Mouse (Mus musculus) limb, embryonic 15.5 days (tissue): ENCODE measurements at regions not wholly inside any gene's neighbourhood (a gene's known extent, or its start where the extent isn't known, plus 50 kb on each side); places are given as distances from the start of the nearest gene placed in this dataset.

Source experiments
- ATAC-seq: fragments of 200-750 bp; cut with Nextera tagmentation; 2 replicates; pipeline ENCODE4 v1.8.0; 2017; ENCODE audit warnings: low read depth, moderate TSS enrichment; ENCODE audit not compliant: insufficient number of reproducible peaks, low FRiP score, low TSS enrichment
- H3K27ac ChIP-seq: fragments of 300-500 bp; sonication (generic); 2 replicates; pipeline ENCODE4 v1.5.1; 2015; ENCODE audit warnings: moderate library complexity, mild to moderate bottlenecking, inconsistent platforms
- H3K27me3 ChIP-seq: fragments of 300-500 bp; sonication (generic); 2 replicates; pipeline ENCODE4 v1.6.1; 2015; ENCODE audit warnings: inconsistent platforms
- H3K36me3 ChIP-seq: fragments of 300-500 bp; sonication (generic); 2 replicates; pipeline ENCODE4 v1.6.1; 2015; ENCODE audit warnings: inconsistent platforms
- H3K4me1 ChIP-seq: fragments of 300-500 bp; sonication (generic); 2 replicates; pipeline ENCODE4 v1.6.1; 2015; ENCODE audit warnings: inconsistent platforms
- H3K4me2 ChIP-seq: fragments of 300-500 bp; sonication (generic); 2 replicates; pipeline ENCODE4 v1.6.1; 2015; ENCODE audit warnings: mild to moderate bottlenecking, inconsistent platforms
- H3K4me3 ChIP-seq: fragments of 300-500 bp; sonication (generic); 2 replicates; pipeline ENCODE4 v1.5.1; 2015; ENCODE audit warnings: mild to moderate bottlenecking, inconsistent platforms
- H3K9ac ChIP-seq: fragments of 300-500 bp; sonication (generic); 2 replicates; pipeline ENCODE4 v1.6.1; 2015; ENCODE audit warnings: inconsistent platforms
- H3K9me3 ChIP-seq: fragments of 300-500 bp; sonication (generic); 2 replicates; pipeline ENCODE4 v1.6.1; 2016; ENCODE audit warnings: inconsistent platforms
- WGBS: fragments of 180-500 bp; shearing (Covaris S2); methylation state at CpG from one replicate; pipeline ENCODE4 v1.1.7; 2015; 5-methylcytosine and 5-hydroxymethylcytosine counted together

DNA sequence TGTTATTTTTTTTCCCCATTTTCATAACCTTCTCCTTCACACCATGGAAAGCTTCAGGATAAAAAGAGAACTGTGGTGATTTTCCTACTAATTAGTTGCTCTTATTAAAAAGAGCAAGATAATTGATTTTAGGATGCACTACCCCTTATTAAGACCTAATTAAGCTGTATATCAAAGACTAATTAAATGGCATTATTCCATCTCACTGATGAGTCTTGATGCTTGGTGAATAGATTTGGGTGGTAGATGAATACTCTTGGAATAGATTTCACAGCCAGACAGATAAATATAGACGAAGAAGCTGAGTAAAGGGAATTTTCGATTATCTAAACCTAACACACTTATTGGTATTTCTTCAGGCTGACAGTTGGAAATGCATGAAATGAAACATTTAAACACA is 346.5 kb upstream of the Tenm2 start:
- Histone ChIP-seq H3K27ac (no peak overlapping the region), H3K9ac (no peak overlapping the region), H3K4me3 (no peak overlapping the region), H3K9me3 (no peaks in the 10 kb centered on the region), H3K4me1 (no peaks in the 10 kb centered on the region), H3K36me3 (no peaks in the 10 kb centered on the region), H3K27me3 (no peaks in the 10 kb centered on the region), H3K4me2 (no peak overlapping the region)
- WGBS, result 81% methylated on average over 2 of the region's 2 CpGs
- no peak for ATAC-seq

DNA sequence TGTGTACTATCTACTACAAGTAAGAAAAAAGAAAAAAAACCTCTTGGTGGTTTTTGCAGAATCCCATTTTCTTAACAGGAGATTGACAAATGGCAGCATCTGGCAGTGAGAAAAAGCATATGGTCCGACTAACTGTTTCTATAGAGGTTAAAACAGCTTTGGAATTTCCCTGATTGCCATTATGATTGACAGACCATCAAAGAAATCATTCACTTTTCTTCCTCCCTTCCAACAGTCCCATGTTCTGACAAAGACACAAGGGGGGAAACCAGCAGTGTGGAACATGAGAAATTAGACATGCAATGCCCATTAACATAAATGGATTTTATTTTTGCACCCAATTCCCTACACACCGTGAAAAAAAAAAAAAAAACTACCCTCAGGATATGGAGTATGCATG is 297.9 kb upstream of the Tenm2 start:
- no peak overlapping the region for H3K9ac ChIP-seq
- 0 out of 2 replicates have a peak, but pooled peaks cover 3% of the 10 kb centered on the region for H3K4me1 ChIP-seq
- no peaks in the 10 kb centered on the region for H3K36me3 ChIP-seq
- H3K9me3 ChIP-seq, result no peaks in the 10 kb centered on the region
- 56% methylated on average over 2 of the region's 2 CpGs for WGBS
- no peak for ATAC-seq
- no peak overlapping the region for H3K4me3 ChIP-seq
- no peak overlapping the region for H3K4me2 ChIP-seq
- no peaks in the 10 kb centered on the region for H3K27me3 ChIP-seq
- no peak overlapping the region for H3K27ac ChIP-seq

GRCm38 (mm10) chr11:37532476-37532875 is 296.7 kb upstream of the Tenm2 start:
- H3K9me3 ChIP-seq, result no peaks in the 10 kb centered on the region
- WGBS, result 17% methylated on average over 2 of the region's 2 CpGs
- ATAC-seq, result no peak
- no peak overlapping the region for H3K9ac ChIP-seq
- H3K27ac ChIP-seq, result no peak overlapping the region
- H3K4me1 ChIP-seq, result 0 out of 2 replicates have a peak, but pooled peaks cover 3% of the 10 kb centered on the region
- H3K4me3 ChIP-seq, result no peak overlapping the region
- no peaks in the 10 kb centered on the region for H3K27me3 ChIP-seq
- H3K4me2 ChIP-seq, result no peak overlapping the region
- no peaks in the 10 kb centered on the region for H3K36me3 ChIP-seq

DNA sequence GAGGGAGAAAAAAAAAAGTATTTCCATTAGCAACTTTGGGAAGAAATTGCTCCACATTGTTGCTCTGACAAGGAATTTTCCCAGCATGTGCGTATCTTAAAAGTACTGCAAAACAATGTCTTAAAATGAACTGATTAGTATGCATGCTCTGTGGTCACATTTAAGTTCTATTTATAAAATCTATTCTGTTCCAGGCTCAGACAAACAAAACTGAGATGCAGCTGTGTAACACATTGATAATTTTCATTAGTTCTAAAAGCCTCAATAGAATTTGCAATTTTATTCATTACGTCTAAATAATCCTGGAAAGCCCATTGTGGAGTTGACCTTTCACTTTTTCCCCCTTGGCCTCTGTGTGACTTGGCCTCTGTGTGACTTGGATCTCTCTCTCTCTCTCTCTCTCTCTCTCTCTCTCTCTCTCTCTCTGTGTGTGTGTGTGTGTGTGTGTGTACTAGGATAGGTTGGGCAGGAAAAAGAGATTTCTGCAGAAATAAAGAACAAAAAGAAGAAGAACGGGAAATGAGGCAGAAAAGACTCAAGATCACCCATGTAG is 262.8 kb upstream of the Tenm2 start:
- no peak overlapping the region for H3K27ac ChIP-seq
- H3K9me3 ChIP-seq, result no peaks in the 10 kb centered on the region
- 72% methylated on average over 3 of the region's 3 CpGs for WGBS
- no peak overlapping the region for H3K4me3 ChIP-seq
- no peaks in the 10 kb centered on the region for H3K27me3 ChIP-seq
- H3K4me1 ChIP-seq, result no peaks in the 10 kb centered on the region
- no peak overlapping the region for H3K4me2 ChIP-seq
- no peak for ATAC-seq
- no peak overlapping the region for H3K9ac ChIP-seq
- no peaks in the 10 kb centered on the region for H3K36me3 ChIP-seq

GRCm38 (mm10) chr11:37497874-37498273 is 262.1 kb upstream of the Tenm2 start:
- no peak for ATAC-seq
- H3K9ac ChIP-seq, result no peak overlapping the region
- no peaks in the 10 kb centered on the region for H3K9me3 ChIP-seq
- 56% methylated on average over 9 of the region's 9 CpGs for WGBS
- H3K27ac ChIP-seq, result no peak overlapping the region
- H3K4me3 ChIP-seq, result no peak overlapping the region
- no peak overlapping the region for H3K4me2 ChIP-seq
- H3K27me3 ChIP-seq, result no peaks in the 10 kb centered on the region
- H3K36me3 ChIP-seq, result no peaks in the 10 kb centered on the region
- no peaks in the 10 kb centered on the region for H3K4me1 ChIP-seq

DNA sequence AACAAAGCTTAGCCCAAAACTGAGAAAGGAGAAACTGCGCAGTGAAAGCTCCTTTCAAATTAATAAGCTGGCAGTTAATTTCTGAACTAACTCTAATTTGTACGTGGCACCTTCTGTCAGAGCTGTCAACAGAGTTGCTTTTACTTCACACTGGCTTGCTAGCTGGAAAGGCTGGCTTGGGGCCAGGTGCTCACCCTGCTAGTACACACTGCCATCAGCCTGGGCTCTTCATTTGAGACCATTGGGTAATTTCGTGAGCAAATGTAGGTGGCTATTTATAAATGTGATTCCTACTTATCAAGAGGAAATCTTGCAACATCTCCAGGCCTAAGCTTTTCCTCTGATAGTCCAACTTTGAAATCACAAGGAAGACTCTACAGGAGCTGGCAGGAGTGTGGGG is 244.5 kb upstream of the Tenm2 start:
- WGBS, result 64% methylated on average over 3 of the region's 3 CpGs
- H3K27me3 ChIP-seq, result no peaks in the 10 kb centered on the region
- H3K4me1 ChIP-seq, result no peaks in the 10 kb centered on the region
- no peak overlapping the region for H3K4me3 ChIP-seq
- H3K36me3 ChIP-seq, result no peaks in the 10 kb centered on the region
- H3K4me2 ChIP-seq, result no peak overlapping the region
- H3K9ac ChIP-seq, result no peak overlapping the region
- no peak for ATAC-seq
- no peaks in the 10 kb centered on the region for H3K9me3 ChIP-seq
- H3K27ac ChIP-seq, result no peak overlapping the region

DNA sequence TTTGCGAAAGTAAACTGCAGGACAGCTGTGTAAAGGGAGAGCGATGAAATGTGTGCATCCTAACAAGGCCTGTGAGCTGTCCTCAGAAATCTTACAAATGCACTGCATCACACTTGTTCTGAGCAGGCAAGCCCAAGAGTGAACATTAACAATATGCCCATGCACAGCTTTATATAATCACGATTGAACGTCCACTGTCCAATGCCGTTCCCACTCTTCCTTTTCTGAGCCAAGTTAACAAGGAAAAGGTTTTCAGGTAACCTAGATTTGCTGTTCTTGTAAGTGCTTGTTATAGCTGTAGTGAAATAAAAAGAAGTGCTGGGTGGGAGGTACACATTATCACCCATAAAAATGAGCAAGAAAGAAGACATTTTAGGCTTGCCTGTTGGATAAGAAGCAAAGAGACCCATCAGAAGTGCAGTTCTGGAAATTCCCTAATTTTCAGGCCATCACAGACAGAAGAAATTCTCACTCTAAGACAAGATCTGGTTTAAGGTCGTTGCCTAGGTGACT is 243.3 kb upstream of the Tenm2 start:
- no peak for ATAC-seq
- Histone ChIP-seq H3K36me3 (no peaks in the 10 kb centered on the region), H3K9ac (no peak overlapping the region), H3K4me2 (no peak overlapping the region), H3K4me3 (no peak overlapping the region), H3K4me1 (no peaks in the 10 kb centered on the region), H3K27ac (no peak overlapping the region), H3K9me3 (no peaks in the 10 kb centered on the region), H3K27me3 (no peaks in the 10 kb centered on the region)
- 85% methylated on average over 6 of the region's 6 CpGs for WGBS

- Histone ChIP-seq H3K27me3 (no peaks in the 10 kb centered on the region), H3K9ac (no peak overlapping the region), H3K4me2 (no peak overlapping the region), H3K4me3 (no peak overlapping the region), H3K36me3 (no peaks in the 10 kb centered on the region), H3K27ac (no peak overlapping the region), H3K9me3 (no peaks in the 10 kb centered on the region), H3K4me1 (no peaks in the 10 kb centered on the region)
- WGBS, result 73% methylated on average over 6 of the region's 6 CpGs
- ATAC-seq, result no peak
Measured at GRCm38 (mm10) chr11:37474068-37474467, 238.3 kb upstream of the Tenm2 start.

- H3K4me1 ChIP-seq, result no peaks in the 10 kb centered on the region
- no peak for ATAC-seq
- H3K9ac ChIP-seq, result no peak overlapping the region
- H3K4me3 ChIP-seq, result no peak overlapping the region
- no peak overlapping the region for H3K4me2 ChIP-seq
- H3K27ac ChIP-seq, result no peak overlapping the region
- no peaks in the 10 kb centered on the region for H3K9me3 ChIP-seq
- H3K36me3 ChIP-seq, result no peaks in the 10 kb centered on the region
- 59% methylated on average over 9 of the region's 9 CpGs for WGBS
- no peaks in the 10 kb centered on the region for H3K27me3 ChIP-seq
Measured at GRCm38 (mm10) chr11:37463658-37464420, 228.1 kb upstream of the Tenm2 start.

GRCm38 (mm10) chr11:37462375-37462774 is 226.6 kb upstream of the Tenm2 start:
- Histone ChIP-seq H3K4me2 (no peak overlapping the region), H3K27ac (no peak overlapping the region), H3K4me1 (no peaks in the 10 kb centered on the region), H3K4me3 (no peak overlapping the region), H3K9me3 (no peaks in the 10 kb centered on the region), H3K36me3 (no peaks in the 10 kb centered on the region), H3K27me3 (no peaks in the 10 kb centered on the region), H3K9ac (no peak overlapping the region)
- no peak for ATAC-seq
- WGBS, result 68% methylated on average over 4 of the region's 4 CpGs

GRCm38 (mm10) chr11:37447361-37447760 is 211.6 kb upstream of the Tenm2 start:
- no peaks in the 10 kb centered on the region for H3K4me1 ChIP-seq
- no peaks in the 10 kb centered on the region for H3K9me3 ChIP-seq

DNA sequence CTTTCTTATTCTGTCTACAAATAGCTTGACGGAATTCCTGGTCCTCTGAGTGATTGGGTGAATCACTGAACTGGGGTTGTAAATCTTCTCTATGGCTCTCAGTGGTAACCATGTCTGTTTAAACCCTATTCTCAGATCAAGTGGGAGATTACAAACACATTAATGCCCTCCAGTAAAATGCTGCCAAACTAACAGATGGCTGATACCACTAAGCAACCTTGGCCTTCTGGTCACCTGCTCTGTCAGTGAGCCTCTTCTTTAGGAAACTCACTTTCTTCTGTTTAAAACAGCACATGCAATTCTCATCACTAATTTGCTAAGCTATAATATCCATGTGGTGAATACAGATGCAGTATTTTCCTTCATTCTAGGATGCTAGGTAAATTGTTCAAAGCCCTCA is 210.9 kb upstream of the Tenm2 start:
- Histone ChIP-seq H3K4me3 (no peak overlapping the region), H3K27me3 (no peaks in the 10 kb centered on the region), H3K9ac (no peak overlapping the region), H3K9me3 (no peaks in the 10 kb centered on the region), H3K27ac (no peak overlapping the region), H3K4me2 (no peak overlapping the region), H3K4me1 (no peaks in the 10 kb centered on the region), H3K36me3 (no peaks in the 10 kb centered on the region)
- no peak for ATAC-seq
- WGBS, result 72% methylated on average over 1 of the region's 1 CpGs

More at GRCm38 (mm10) chr11:37447361-37447760, 211.6 kb upstream of the Tenm2 start:
- Histone ChIP-seq H3K4me2 (no peak overlapping the region), H3K4me3 (no peak overlapping the region), H3K36me3 (no peaks in the 10 kb centered on the region), H3K9ac (no peak overlapping the region), H3K27ac (no peak overlapping the region), H3K27me3 (no peaks in the 10 kb centered on the region)
- ATAC-seq, result no peak
